Mouse (Mus musculus) ES-E14 (cell line): Measurements from ENCODE around the gene Clic1. TPM values are rescaled to one million over a fixed set of nuclear protein-coding genes. Genes with fewer than 3 reads are reported as not detected.
A peak's percentile ranks its signal among the peaks of the same experiment; 100 is the strongest.

Experiments
- DNase-seq: peaks from one replicate; pipeline ENCODE4 v3.0.0-alpha.2; 2013; ENCODE audit warnings: low read depth, low spot score
- H3K27ac ChIP-seq: 2 replicates; pipeline ENCODE4 v1.5.1; 2012; ENCODE audit warnings: low read depth, mild to moderate bottlenecking, low read length, moderate library complexity, mixed read lengths; ENCODE audit not compliant: poor library complexity, insufficient read depth, severe bottlenecking
- H3K36me3 ChIP-seq: 2 replicates; pipeline ENCODE4 v1.6.1; 2012; ENCODE audit warnings: mild to moderate bottlenecking, low read length, moderate library complexity, mixed read lengths; ENCODE audit not compliant: control insufficient read depth, poor library complexity, insufficient read depth, severe bottlenecking
- H3K4me1 ChIP-seq, 2 experiments: fragments of 150-350 bp in 1 of 2; sonication (generic) in 1 of 2; 2 replicates each; pipeline ENCODE4 v1.6.1; 2012; ENCODE audit warnings: low read length in 2 of 2, mild to moderate bottlenecking in 1 of 2, mixed read lengths in 1 of 2; ENCODE audit not compliant: control insufficient read depth in 2 of 2, insufficient read depth in 2 of 2, poor library complexity in 1 of 2
- H3K4me3 ChIP-seq, 2 experiments: fragments of 150-350 bp in 1 of 2; sonication (generic) in 1 of 2; 2 replicates each; pipeline ENCODE4 v1.5.1; 2012; ENCODE audit warnings: low read length in 2 of 2, low read depth in 1 of 2, mild to moderate bottlenecking in 1 of 2, mixed read lengths in 1 of 2; ENCODE audit not compliant: insufficient read depth in 1 of 2, poor library complexity in 1 of 2, severe bottlenecking in 1 of 2
- H3K9ac ChIP-seq: 2 replicates; pipeline ENCODE4 v1.6.1; 2012; ENCODE audit warnings: low read depth, mild to moderate bottlenecking, low read length, mixed read lengths; ENCODE audit not compliant: poor library complexity, insufficient read depth, severe bottlenecking
- H3K9me3 ChIP-seq: fragments of 150-350 bp; sonication (generic); 2 replicates; pipeline ENCODE4 v1.6.1; 2012; ENCODE audit warnings: low read depth, mild to moderate bottlenecking, low read length; ENCODE audit not compliant: control insufficient read depth, insufficient read depth
- CHD2 ChIP-seq: IDR thresholded peaks from 2 replicates; pipeline ENCODE4 v1.6.1; 2014; ENCODE audit warnings: mild to moderate bottlenecking, low read depth, low read length, inconsistent platforms
- HCFC1 ChIP-seq: IDR thresholded peaks from 2 replicates; pipeline ENCODE4 v1.6.1; 2012; ENCODE audit warnings: low read length, inconsistent platforms, borderline replicate concordance; ENCODE audit not compliant: insufficient read depth
- MAFK ChIP-seq: IDR thresholded peaks from 2 replicates; pipeline ENCODE4 v1.6.1; 2014; ENCODE audit warnings: mild to moderate bottlenecking, low read depth, low read length, inconsistent platforms; ENCODE audit not compliant: insufficient read depth
- ZC3H11A ChIP-seq: IDR thresholded peaks from 2 replicates; pipeline ENCODE4 v1.6.1; 2012; ENCODE audit warnings: low read depth, mild to moderate bottlenecking, inconsistent platforms, low read length, borderline replicate concordance
- ZNF384 ChIP-seq: IDR thresholded peaks from 2 replicates; pipeline ENCODE4 v1.6.1; 2012; ENCODE audit warnings: low read depth, low read length, inconsistent platforms
- in situ Hi-C, 2 experiments: fragments of 600-800 bp; cut with MboI; formaldehyde crosslinking; loops; one replicate each; pipeline ENCODE4 v1.15.1; 2025; ENCODE audit warnings: low sequenced_read_pairs in 2 of 2, inconsistent platforms in 1 of 2; ENCODE audit not compliant: unreplicated experiment in 2 of 2
- total RNA-seq: library from RNA; depleted of rRNA; stranded (reverse); fragments of 300-350 nt; gene quantifications from 2 replicates; pipeline ENCODE4 v1.2.3, GENCODE M21; 2012

The Clic1 gene
- total RNA-seq, 1 experiment = 133 TPM

DNA sequence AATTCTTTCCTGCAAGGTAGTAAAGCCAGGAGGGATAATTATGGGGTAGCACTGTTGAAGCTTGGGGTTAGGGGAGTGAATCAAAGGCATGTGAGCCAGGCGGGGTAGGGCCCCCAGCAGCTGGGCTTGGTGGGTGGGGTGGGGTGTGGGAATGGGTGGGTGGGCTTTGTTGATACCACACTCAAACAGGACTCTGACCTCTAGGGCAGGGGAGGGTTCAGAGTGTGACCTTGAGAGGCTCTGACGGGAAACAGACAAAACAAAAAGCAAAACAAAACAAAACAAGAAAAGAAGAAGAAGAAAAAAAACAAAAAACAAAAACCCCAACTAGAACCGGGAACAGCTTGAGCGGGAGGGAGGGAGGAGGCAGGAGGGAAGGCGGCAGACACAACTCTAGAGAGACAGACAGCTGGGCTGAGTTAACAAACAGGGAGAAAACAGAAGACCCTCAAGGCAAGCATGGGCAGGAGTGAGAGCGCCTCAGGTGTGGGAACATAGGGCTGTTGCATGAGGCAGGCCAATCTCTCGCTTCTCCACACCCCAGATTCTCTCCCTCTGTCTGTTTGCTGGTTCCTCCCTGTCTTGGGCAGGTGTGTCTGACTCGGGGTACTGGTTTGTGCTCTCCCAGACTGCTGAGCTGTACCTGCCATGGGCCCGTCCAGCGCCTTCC is 26.9 kb downstream of the Clic1 start, which contains the start of gene Ly6g6e:
Gene Ly6g6e, plus strand, starts transcription at position 396 of the 670 bp plus-strand sequence.
- in situ Hi-C loops = no loop called here
- Histone ChIP-seq H3K27ac (peak within 1 kb of the TSS; percentile 90), H3K9me3 (no peaks in the 10 kb centered on the region), H3K9ac (peak within 1 kb of the TSS; percentile 61), H3K36me3 (no peaks in the 10 kb centered on the region), H3K4me3 (peak within 1 kb of the TSS; percentile 52 to 54), H3K4me1 (peaks cover 15 to 17% of the 10 kb centered on the region in 2 experiments)
- TF ChIP-seq ZNF384 (0 out of 2 replicates have a peak, but pooled peaks have one; percentile 49), MAFK (no peak), HCFC1 (0 out of 2 replicates have a peak, but pooled peaks have one; percentile 28)
- DNase-seq = peak; percentile 43

DNA sequence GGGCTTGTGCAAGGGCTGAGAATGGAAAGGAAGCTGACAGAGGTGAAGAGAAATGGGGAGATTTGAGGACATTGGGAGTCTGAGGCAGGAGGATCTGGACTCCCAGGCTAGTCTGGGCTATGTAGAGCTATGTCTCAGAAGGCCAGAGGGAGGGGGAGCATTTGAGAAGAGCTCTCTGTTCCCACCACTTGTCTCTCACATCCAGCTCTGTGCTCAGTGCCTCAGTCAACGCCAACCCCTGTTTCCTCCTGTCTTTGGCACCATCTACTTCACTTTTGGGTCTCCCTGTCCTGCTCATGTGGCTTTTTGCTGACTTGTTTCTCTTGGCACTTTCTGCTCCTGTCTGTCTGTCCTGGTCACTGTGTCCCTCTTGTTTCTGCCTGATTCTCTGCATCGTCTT is 27.5 kb downstream of the Clic1 start:
- DNase-seq = no peak
- Histone ChIP-seq H3K9ac (peak overlapping the region; percentile 18; the same call in 1 of the 2 replicates), H3K36me3 (no peaks in the 10 kb centered on the region), H3K4me3 (peak overlapping the region; percentile 52 to 54), H3K27ac (peak overlapping the region; percentile 90), H3K4me1 (peaks cover 11 to 17% of the 10 kb centered on the region in 2 experiments), H3K9me3 (no peaks in the 10 kb centered on the region)
- TF ChIP-seq ZNF384 = no peak
- no peak for TF ChIP-seq ZC3H11A
- TF ChIP-seq MAFK = no peak
- TF ChIP-seq CHD2 = no peak
- no peak for TF ChIP-seq HCFC1
- in situ Hi-C loops = no loop called here

DNA sequence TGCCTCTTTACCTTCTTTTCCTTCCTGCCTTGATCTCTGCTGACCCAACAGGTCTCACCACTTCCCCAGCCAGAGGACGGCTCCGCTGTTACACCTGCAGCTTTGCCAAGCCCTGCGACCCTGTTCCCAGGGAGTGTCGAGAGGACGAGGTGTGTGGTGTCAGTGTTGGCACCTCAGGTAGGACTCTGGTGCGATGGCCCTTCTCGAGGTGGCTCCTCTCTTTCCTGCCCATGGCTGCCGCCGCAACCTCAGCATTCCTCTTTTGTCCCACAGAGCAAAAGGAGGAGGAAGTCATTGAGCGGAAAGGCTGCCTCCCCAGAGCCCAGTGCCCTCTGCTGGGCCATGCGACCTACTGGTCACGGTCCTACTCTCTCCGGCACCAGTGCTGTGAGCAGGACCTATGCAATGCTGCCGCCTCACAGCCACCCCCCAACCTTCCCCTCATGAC is 28.0 kb downstream of the Clic1 start, which contains the start of gene Ly6g6d:
Gene Ly6g6d, minus strand, starts transcription at position 280 of the 448 bp plus-strand sequence.
- H3K9ac ChIP-seq = peak within 1 kb of the TSS; percentile 61
- in situ Hi-C loops = no loop called here
- H3K4me1 ChIP-seq = peaks cover 11 to 17% of the 10 kb centered on the region in 2 experiments
- peak within 1 kb of the TSS; percentile 52 to 54 for H3K4me3 ChIP-seq
- peak within 1 kb of the TSS; percentile 90 for H3K27ac ChIP-seq
- TF ChIP-seq ZNF384 = no peak
- TF ChIP-seq ZC3H11A = no peak
- no peak for TF ChIP-seq MAFK
- no peak for TF ChIP-seq CHD2
- TF ChIP-seq HCFC1 = no peak
- H3K9me3 ChIP-seq = no peaks in the 10 kb centered on the region
- no peak for DNase-seq
- H3K36me3 ChIP-seq = no peaks in the 10 kb centered on the region

DNA sequence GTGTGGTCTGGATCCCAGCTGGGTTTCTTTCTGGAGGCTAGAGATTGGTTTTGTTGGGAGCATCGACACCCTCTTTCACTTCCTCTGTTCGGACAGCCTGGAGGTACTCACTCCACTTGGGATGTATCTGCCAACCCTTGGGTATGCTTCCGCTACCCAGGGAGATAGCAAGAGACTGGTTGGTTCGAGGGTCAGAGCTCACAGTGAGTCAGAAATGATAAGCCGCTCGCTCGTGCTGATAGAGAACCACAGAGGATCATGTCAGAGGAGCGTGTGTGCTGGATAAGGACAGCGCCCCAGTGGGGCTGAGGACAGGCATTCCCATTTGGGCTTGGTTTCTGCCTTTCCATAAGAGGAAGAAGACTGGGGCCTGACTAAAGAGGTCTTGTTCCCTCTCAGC is 30.0 kb downstream of the Clic1 start:
- no peak overlapping the region for H3K9ac ChIP-seq
- in situ Hi-C loops = no loop called here
- H3K27ac ChIP-seq = no peak overlapping the region

More for the DNA sequence above, 30.0 kb downstream of the Clic1 start:
- H3K36me3 ChIP-seq = no peaks in the 10 kb centered on the region
- TF ChIP-seq ZC3H11A = no peak
- no peak for TF ChIP-seq HCFC1
- no peak for TF ChIP-seq MAFK
- TF ChIP-seq CHD2 = no peak
- no peak for TF ChIP-seq ZNF384
- no peak for DNase-seq
- no peak overlapping the region for H3K4me3 ChIP-seq
- no peaks in the 10 kb centered on the region for H3K9me3 ChIP-seq
- H3K4me1 ChIP-seq = peaks cover 11 to 15% of the 10 kb centered on the region in 2 experiments
